Mouse (Mus musculus): ENCODE data around the gene Ppp6r3. TPM values are rescaled to one million over a fixed set of nuclear protein-coding genes. Genes with fewer than 3 reads are reported as not detected.
"Not testable (repeated sequence)": the region's sequence is repeated elsewhere in the genome, so short reads cannot be mapped to it uniquely, and the experiment has no call there.

The Ppp6r3 gene
- polyA plus RNA-seq, 1 experiment from 2014 or later, result 64.2 TPM

- Histone ChIP-seq H3K27me3 (replicated peaks; ENCODE audit: control insufficient read depth, insufficient read depth, low read length) (no peaks in the 10 kb centered on the region), H3K9me3 (ENCODE audit: control insufficient read depth, low read length) (no peaks in the 10 kb centered on the region), H3K4me2 (ENCODE audit: low read length) (no peak overlapping the region), H3K4me1 (replicated peaks; ENCODE audit: control insufficient read depth, insufficient read depth, low read length) (no peaks in the 10 kb centered on the region), H3K9ac (ENCODE audit: low read length) (no peak overlapping the region), H3K36me3 (ENCODE audit: control insufficient read depth, insufficient read depth, low read length) (peaks cover 37% of the 10 kb centered on the region), H3K27ac (ENCODE audit: low read depth) (no peak overlapping the region), H3K4me3 (ENCODE audit: low read depth, low read length) (no peak overlapping the region)
- 96% methylated on average over 4 of the region's 4 CpGs for WGBS
- no peak for ATAC-seq (replicated peaks; ENCODE audit: low FRiP score, low TSS enrichment, low read depth)
- DNase-seq (ENCODE audit: low spot score), result no peak
Observed at GRCm38 (mm10) chr19:3542591-3542990, 33.0 kb downstream of the Ppp6r3 start.

GRCm38 (mm10) chr19:3540997-3541396, 34.6 kb downstream of the Ppp6r3 start:
- Histone ChIP-seq H3K4me1 (replicated peaks; ENCODE audit: control insufficient read depth, insufficient read depth, low read length) (no peaks in the 10 kb centered on the region), H3K27ac (ENCODE audit: low read depth) (no peak overlapping the region), H3K9ac (ENCODE audit: low read length) (no peak overlapping the region), H3K4me2 (ENCODE audit: low read length) (no peak overlapping the region), H3K27me3 (replicated peaks; ENCODE audit: control insufficient read depth, insufficient read depth, low read length) (no peaks in the 10 kb centered on the region), H3K4me3 (ENCODE audit: low read depth, low read length) (no peak overlapping the region), H3K36me3 (ENCODE audit: control insufficient read depth, insufficient read depth, low read length) (peaks cover 27% of the 10 kb centered on the region), H3K9me3 (ENCODE audit: control insufficient read depth, low read length) (no peaks in the 10 kb centered on the region)
- ATAC-seq (replicated peaks; ENCODE audit: low FRiP score, low TSS enrichment, low read depth), result no peak
- no peak for DNase-seq (ENCODE audit: low spot score)
- WGBS, result 94% methylated on average over 5 of the region's 5 CpGs

GRCm38 (mm10) chr19:3540254-3540653, 35.3 kb downstream of the Ppp6r3 start:
- WGBS, result 91% methylated on average over 2 of the region's 2 CpGs

GRCm38 (mm10) chr19:3539456-3539855, 36.1 kb downstream of the Ppp6r3 start:
- H3K9ac ChIP-seq (ENCODE audit: low read length), result no peak overlapping the region
- ATAC-seq (replicated peaks; ENCODE audit: low FRiP score, low TSS enrichment, low read depth), result no peak
- 92% methylated on average over 5 of the region's 5 CpGs for WGBS

More at GRCm38 (mm10) chr19:3540254-3540653, 35.3 kb downstream of the Ppp6r3 start:
- Histone ChIP-seq H3K4me3 (ENCODE audit: low read depth, low read length) (no peak overlapping the region), H3K4me2 (ENCODE audit: low read length) (no peak overlapping the region), H3K9ac (ENCODE audit: low read length) (no peak overlapping the region), H3K27ac (ENCODE audit: low read depth) (no peak overlapping the region), H3K36me3 (ENCODE audit: control insufficient read depth, insufficient read depth, low read length) (peaks cover 30% of the 10 kb centered on the region), H3K27me3 (replicated peaks; ENCODE audit: control insufficient read depth, insufficient read depth, low read length) (no peaks in the 10 kb centered on the region), H3K4me1 (replicated peaks; ENCODE audit: control insufficient read depth, insufficient read depth, low read length) (no peaks in the 10 kb centered on the region), H3K9me3 (ENCODE audit: control insufficient read depth, low read length) (no peaks in the 10 kb centered on the region)
- DNase-seq (ENCODE audit: low spot score), result no peak
- no peak for ATAC-seq (replicated peaks; ENCODE audit: low FRiP score, low TSS enrichment, low read depth)

GRCm38 (mm10) chr19:3537658-3538057, 37.9 kb downstream of the Ppp6r3 start:
- no peaks in the 10 kb centered on the region for H3K27me3 ChIP-seq (replicated peaks; ENCODE audit: control insufficient read depth, insufficient read depth, low read length)
- H3K4me2 ChIP-seq (ENCODE audit: low read length), result no peak overlapping the region
- DNase-seq (ENCODE audit: low spot score) (no peak), ATAC-seq (replicated peaks; ENCODE audit: low FRiP score, low TSS enrichment, low read depth) (no peak)
- WGBS, result 96% methylated on average over 6 of the region's 6 CpGs
- H3K9me3 ChIP-seq (ENCODE audit: control insufficient read depth, low read length), result no peaks in the 10 kb centered on the region
- no peak overlapping the region for H3K27ac ChIP-seq (ENCODE audit: low read depth)
- H3K4me3 ChIP-seq (ENCODE audit: low read depth, low read length), result no peak overlapping the region
- H3K9ac ChIP-seq (ENCODE audit: low read length), result no peak overlapping the region
- H3K4me1 ChIP-seq (replicated peaks; ENCODE audit: control insufficient read depth, insufficient read depth, low read length), result no peaks in the 10 kb centered on the region
- peaks cover 17% of the 10 kb centered on the region for H3K36me3 ChIP-seq (ENCODE audit: control insufficient read depth, insufficient read depth, low read length)

More at GRCm38 (mm10) chr19:3539456-3539855, 36.1 kb downstream of the Ppp6r3 start:
- H3K27ac ChIP-seq (ENCODE audit: low read depth), result no peak overlapping the region
- no peak overlapping the region for H3K4me3 ChIP-seq (ENCODE audit: low read depth, low read length)
- H3K27me3 ChIP-seq (replicated peaks; ENCODE audit: control insufficient read depth, insufficient read depth, low read length), result no peaks in the 10 kb centered on the region
- peaks cover 30% of the 10 kb centered on the region for H3K36me3 ChIP-seq (ENCODE audit: control insufficient read depth, insufficient read depth, low read length)
- no peaks in the 10 kb centered on the region for H3K9me3 ChIP-seq (ENCODE audit: control insufficient read depth, low read length)
- DNase-seq (ENCODE audit: low spot score), result no peak
- no peaks in the 10 kb centered on the region for H3K4me1 ChIP-seq (replicated peaks; ENCODE audit: control insufficient read depth, insufficient read depth, low read length)
- no peak overlapping the region for H3K4me2 ChIP-seq (ENCODE audit: low read length)

- H3K4me2 ChIP-seq (ENCODE audit: low read length), result no peak overlapping the region
- no peaks in the 10 kb centered on the region for H3K27me3 ChIP-seq (replicated peaks; ENCODE audit: control insufficient read depth, insufficient read depth, low read length)
- DNase-seq (ENCODE audit: low spot score) (no peak), ATAC-seq (replicated peaks; ENCODE audit: low FRiP score, low TSS enrichment, low read depth) (no peak)
- peaks cover 5% of the 10 kb centered on the region; the same call in 1 of the 2 replicates for H3K36me3 ChIP-seq (ENCODE audit: control insufficient read depth, insufficient read depth, low read length)
- H3K9me3 ChIP-seq (ENCODE audit: control insufficient read depth, low read length), result no peaks in the 10 kb centered on the region
- no peak overlapping the region for H3K27ac ChIP-seq (ENCODE audit: low read depth)
- WGBS, result 86% methylated on average over 3 of the region's 3 CpGs
- H3K4me1 ChIP-seq (replicated peaks; ENCODE audit: control insufficient read depth, insufficient read depth, low read length), result no peaks in the 10 kb centered on the region
- H3K4me3 ChIP-seq (ENCODE audit: low read depth, low read length), result no peak overlapping the region
- H3K9ac ChIP-seq (ENCODE audit: low read length), result no peak overlapping the region
Observed at GRCm38 (mm10) chr19:3534945-3535344, 40.6 kb downstream of the Ppp6r3 start.

GRCm38 (mm10) chr19:3533266-3533966, 42.1 kb downstream of the Ppp6r3 start:
- DNase-seq (ENCODE audit: low spot score); H3K27me3 ChIP-seq (replicated peaks; ENCODE audit: control insufficient read depth, insufficient read depth, low read length); H3K9me3 ChIP-seq (ENCODE audit: control insufficient read depth, low read length); H3K9ac ChIP-seq (ENCODE audit: low read length); ATAC-seq (replicated peaks; ENCODE audit: low FRiP score, low TSS enrichment, low read depth); H3K36me3 ChIP-seq (ENCODE audit: control insufficient read depth, insufficient read depth, low read length); H3K4me2 ChIP-seq (ENCODE audit: low read length); H3K4me1 ChIP-seq (replicated peaks; ENCODE audit: control insufficient read depth, insufficient read depth, low read length); H3K4me3 ChIP-seq (ENCODE audit: low read depth, low read length); H3K27ac ChIP-seq (ENCODE audit: low read depth): not testable (repeated sequence)
- WGBS, result 91% methylated on average over 12 of the region's 12 CpGs

- H3K4me1 ChIP-seq (replicated peaks; ENCODE audit: control insufficient read depth, insufficient read depth, low read length), result no peaks in the 10 kb centered on the region
- H3K27me3 ChIP-seq (replicated peaks; ENCODE audit: control insufficient read depth, insufficient read depth, low read length), result no peaks in the 10 kb centered on the region
- H3K9me3 ChIP-seq (ENCODE audit: control insufficient read depth, low read length), result no peaks in the 10 kb centered on the region
- H3K4me2 ChIP-seq (ENCODE audit: low read length), result no peak overlapping the region
- no peak overlapping the region for H3K4me3 ChIP-seq (ENCODE audit: low read depth, low read length)
- no peak for ATAC-seq (replicated peaks; ENCODE audit: low FRiP score, low TSS enrichment, low read depth)
- peaks cover 5% of the 10 kb centered on the region; the same call in 1 of the 2 replicates for H3K36me3 ChIP-seq (ENCODE audit: control insufficient read depth, insufficient read depth, low read length)
- no peak overlapping the region for H3K27ac ChIP-seq (ENCODE audit: low read depth)
- WGBS, result 95% methylated on average over 14 of the region's 14 CpGs
- H3K9ac ChIP-seq (ENCODE audit: low read length), result no peak overlapping the region
- DNase-seq (ENCODE audit: low spot score), result no peak
Observed at GRCm38 (mm10) chr19:3532717-3533260, 42.8 kb downstream of the Ppp6r3 start.

GRCm38 (mm10) chr19:3529781-3530180, 45.8 kb downstream of the Ppp6r3 start:
- H3K9me3 ChIP-seq (ENCODE audit: control insufficient read depth, low read length), result no peaks in the 10 kb centered on the region
- no peaks in the 10 kb centered on the region for H3K4me1 ChIP-seq (replicated peaks; ENCODE audit: control insufficient read depth, insufficient read depth, low read length)
- H3K4me2 ChIP-seq (ENCODE audit: low read length), result no peak overlapping the region
- ATAC-seq (replicated peaks; ENCODE audit: low FRiP score, low TSS enrichment, low read depth), result no peak
- no peak overlapping the region for H3K27ac ChIP-seq (ENCODE audit: low read depth)
- no peak overlapping the region for H3K9ac ChIP-seq (ENCODE audit: low read length)
- DNase-seq (ENCODE audit: low spot score), result no peak
- no peak overlapping the region for H3K4me3 ChIP-seq (ENCODE audit: low read depth, low read length)
- peaks cover 20% of the 10 kb centered on the region for H3K36me3 ChIP-seq (ENCODE audit: control insufficient read depth, insufficient read depth, low read length)
- no peaks in the 10 kb centered on the region for H3K27me3 ChIP-seq (replicated peaks; ENCODE audit: control insufficient read depth, insufficient read depth, low read length)
- 82% methylated on average over 3 of the region's 3 CpGs for WGBS

Data from intestine, embryonic 14.5 days (tissue).